Mouse (Mus musculus) intestine, postnatal 0 days (tissue): ENCODE data around the gene Dnm1. TPM values are rescaled to one million over a fixed set of nuclear protein-coding genes. Genes with fewer than 3 reads are reported as not detected.
"Not testable (repeated sequence)": the region's sequence is repeated elsewhere in the genome, so short reads cannot be mapped to it uniquely, and the experiment has no call there.

ENCODE experiments used
- ATAC-seq: fragments of 200-750 bp; cut with Nextera tagmentation; 2 replicates; pipeline ENCODE4 v1.8.0; 2017; ENCODE audit warnings: mild to moderate bottlenecking, moderate TSS enrichment, moderate library complexity
- H3K27ac ChIP-seq: fragments of 300-500 bp; sonication (generic); 2 replicates; pipeline ENCODE4 v1.5.1; 2014; ENCODE audit warnings: mild to moderate bottlenecking, low read depth, low read length, moderate library complexity
- H3K27me3 ChIP-seq: fragments of 300-500 bp; sonication (generic); replicated peaks from 2 replicates; pipeline ENCODE4 v1.6.1; 2014; ENCODE audit warnings: low read length, mixed read lengths; ENCODE audit not compliant: control insufficient read depth, insufficient read depth
- H3K36me3 ChIP-seq: fragments of 300-500 bp; sonication (generic); 2 replicates; pipeline ENCODE4 v1.6.1; 2014; ENCODE audit warnings: mild to moderate bottlenecking, moderate library complexity; ENCODE audit not compliant: control insufficient read depth, insufficient read depth
- H3K4me1 ChIP-seq: fragments of 300-500 bp; sonication (generic); replicated peaks from 2 replicates; pipeline ENCODE4 v1.6.1; 2014; ENCODE audit warnings: antibody characterized with exemption, low read length, mixed read lengths; ENCODE audit not compliant: control insufficient read depth, insufficient read depth
- H3K4me2 ChIP-seq: fragments of 300-500 bp; sonication (generic); replicated peaks from 2 replicates; pipeline ENCODE4 v1.6.1; 2014; ENCODE audit warnings: low read depth, mild to moderate bottlenecking, moderate library complexity
- H3K4me3 ChIP-seq: fragments of 300-500 bp; sonication (generic); 2 replicates; pipeline ENCODE4 v1.5.1; 2014; ENCODE audit warnings: low read depth, low read length
- H3K9ac ChIP-seq: fragments of 300-500 bp; sonication (generic); 2 replicates; pipeline ENCODE4 v1.6.1; 2014; ENCODE audit warnings: mild to moderate bottlenecking, low read depth, low read length
- H3K9me3 ChIP-seq: fragments of 300-500 bp; sonication (generic); 2 replicates; pipeline ENCODE4 v1.6.1; 2016; ENCODE audit warnings: mixed run types; ENCODE audit not compliant: control insufficient read depth
- CTCF ChIP-seq: sonication (generic); IDR thresholded peaks from 2 replicates; pipeline ENCODE4 v1.5.1; 2016; ENCODE audit warnings: low read depth, mild to moderate bottlenecking, control low read depth, antibody characterized with exemption, moderate library complexity
- WGBS: fragments of 180-500 bp; shearing (Covaris S2); extraction: QIAGEN DNeasy Blood & Tissue Kit; methylation state at CpG from one replicate; pipeline ENCODE4 v1.1.7; 2014; 5-methylcytosine and 5-hydroxymethylcytosine counted together
- polyA plus RNA-seq: library from polyadenylated mRNA; unstranded; fragments of >200 nt; fragmentation: Nextera tagmentation; extraction: Ambion mirVana; gene quantifications from 2 replicates; pipeline ENCODE4 v1.2.1, GENCODE M21; 2015

Gene Dnm1
- polyA plus RNA-seq, 1 experiment from 2014 or later, result 23.5 TPM

GRCm38 (mm10) chr2:32363376-32364106, 10.4 kb upstream of the Dnm1 start:
- ATAC-seq, result peak; percentile 46
- H3K4me3 ChIP-seq, result peak overlapping the region; percentile 67
- H3K4me2 ChIP-seq, result peak overlapping the region; percentile 88
- peak overlapping the region; percentile 80 for H3K9ac ChIP-seq
- 0 out of 2 replicates have a peak, but pooled peaks cover 3% of the 10 kb centered on the region for H3K4me1 ChIP-seq
- peak overlapping the region; percentile 89 for H3K27ac ChIP-seq
- TF ChIP-seq CTCF, result no peak
- WGBS, result 5% methylated on average over 19 of the region's 19 CpGs
- no peaks in the 10 kb centered on the region for H3K9me3 ChIP-seq
- no peaks in the 10 kb centered on the region for H3K27me3 ChIP-seq
- H3K36me3 ChIP-seq, result peaks cover 29% of the 10 kb centered on the region

GRCm38 (mm10) chr2:32362817-32363340, 9.7 kb upstream of the Dnm1 start:
- H3K4me2 ChIP-seq, result peak overlapping the region; percentile 88
- 0 out of 2 replicates have a peak, but pooled peaks cover 3% of the 10 kb centered on the region for H3K4me1 ChIP-seq
- H3K36me3 ChIP-seq, result peaks cover 25% of the 10 kb centered on the region
- peak overlapping the region; percentile 89 for H3K27ac ChIP-seq
- H3K4me3 ChIP-seq, result peak overlapping the region; percentile 67
- peak; percentile 98 for TF ChIP-seq CTCF
- H3K9ac ChIP-seq, result peak overlapping the region; percentile 80
- H3K27me3 ChIP-seq, result no peaks in the 10 kb centered on the region
- ATAC-seq, result peak; percentile 85
- under 1% methylated on average over 45 of the region's 53 CpGs for WGBS
- no peaks in the 10 kb centered on the region for H3K9me3 ChIP-seq

- Histone ChIP-seq H3K4me3 (peak overlapping the region; percentile 67), H3K27ac (peak overlapping the region; percentile 89), H3K9ac (peak overlapping the region; percentile 80), H3K36me3 (peaks cover 19% of the 10 kb centered on the region), H3K4me2 (peak overlapping the region; percentile 88)
- WGBS, result 30% methylated on average over 5 of the region's 5 CpGs
- H3K27me3 ChIP-seq, H3K4me1 ChIP-seq, H3K9me3 ChIP-seq, ATAC-seq: not testable (repeated sequence)
Observed at GRCm38 (mm10) chr2:32362274-32362673, 9.1 kb upstream of the Dnm1 start.

- 0 out of 2 replicates have a peak, but pooled peaks cover 3% of the 10 kb centered on the region for H3K4me1 ChIP-seq
- H3K4me3 ChIP-seq, result peak overlapping the region; percentile 45
- H3K36me3 ChIP-seq, result peaks cover 10% of the 10 kb centered on the region; the same call in 1 of the 2 replicates
- H3K27ac ChIP-seq, result peak overlapping the region; percentile 93
- 2% methylated on average over 24 of the region's 24 CpGs for WGBS
- no peaks in the 10 kb centered on the region for H3K27me3 ChIP-seq
- TF ChIP-seq CTCF, result peak; percentile 92
- ATAC-seq, result peak; percentile 63
- H3K9ac ChIP-seq, result peak overlapping the region; percentile 40; the same call in 1 of the 2 replicates
- peak overlapping the region; percentile 88 for H3K4me2 ChIP-seq
- H3K9me3 ChIP-seq, result no peaks in the 10 kb centered on the region
Observed at GRCm38 (mm10) chr2:32361437-32361836, 8.3 kb upstream of the Dnm1 start.

GRCm38 (mm10) chr2:32360741-32361140, 7.6 kb upstream of the Dnm1 start:
- H3K9ac ChIP-seq, result no peak overlapping the region
- H3K27ac ChIP-seq, result peak overlapping the region; percentile 93
- 3% methylated on average over 14 of the region's 14 CpGs for WGBS
- H3K9me3 ChIP-seq, result no peaks in the 10 kb centered on the region
- H3K4me2 ChIP-seq, result peak overlapping the region; percentile 88
- TF ChIP-seq CTCF, result no peak
- H3K4me3 ChIP-seq, result peak overlapping the region; percentile 45
- no peaks in the 10 kb centered on the region for H3K27me3 ChIP-seq
- H3K4me1 ChIP-seq, result 0 out of 2 replicates have a peak, but pooled peaks cover 3% of the 10 kb centered on the region
- 0 out of 2 replicates have a peak, but pooled peaks cover 5% of the 10 kb centered on the region for H3K36me3 ChIP-seq
- peak; percentile 35 for ATAC-seq

GRCm38 (mm10) chr2:32358381-32358780, 5.2 kb upstream of the Dnm1 start:
- H3K27me3 ChIP-seq, result no peaks in the 10 kb centered on the region
- WGBS, result 70% methylated on average over 10 of the region's 10 CpGs
- ATAC-seq, result no peak
- no peak overlapping the region for H3K4me2 ChIP-seq
- TF ChIP-seq CTCF, result no peak
- no peak overlapping the region for H3K9ac ChIP-seq
- H3K36me3 ChIP-seq, result no peaks in the 10 kb centered on the region
- H3K27ac ChIP-seq, result no peak overlapping the region
- H3K9me3 ChIP-seq, result no peaks in the 10 kb centered on the region
- H3K4me3 ChIP-seq, result no peak overlapping the region
- H3K4me1 ChIP-seq, result peaks cover 8% of the 10 kb centered on the region
